Mouse (Mus musculus) spleen, postnatal 36 days (tissue): ENCODE results near the gene Inpp5f.
A peak's percentile ranks its signal among the peaks of the same experiment; 100 is the strongest.

Source experiments
- DNase-seq, 2 experiments: peaks; one replicate each; pipeline ENCODE4 v3.0.0; 2022; ENCODE audit warnings: low spot score in 2 of 2, mixed read lengths in 1 of 2

Inpp5f gene

DNA sequence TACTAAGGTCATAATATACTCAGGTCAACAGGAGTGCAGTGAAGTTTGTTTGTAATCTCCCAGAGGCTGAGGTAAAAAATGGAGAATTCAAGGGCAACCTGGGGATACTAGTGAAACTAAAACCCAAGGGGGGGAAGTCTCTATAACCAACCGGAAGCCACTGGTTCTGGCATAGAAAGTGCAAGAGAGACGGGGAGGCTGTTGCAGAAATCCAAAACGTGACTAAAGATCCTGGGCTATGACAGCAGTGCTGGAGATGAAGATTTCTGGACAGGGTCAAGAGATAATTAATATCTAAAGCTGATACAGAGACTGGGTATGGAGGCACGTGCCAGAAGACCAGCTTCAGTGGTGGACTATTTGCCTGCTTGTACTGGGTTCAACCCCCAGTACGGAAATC lies 126.9 kb downstream of the Inpp5f start:
- no peak for DNase-seq

DNA sequence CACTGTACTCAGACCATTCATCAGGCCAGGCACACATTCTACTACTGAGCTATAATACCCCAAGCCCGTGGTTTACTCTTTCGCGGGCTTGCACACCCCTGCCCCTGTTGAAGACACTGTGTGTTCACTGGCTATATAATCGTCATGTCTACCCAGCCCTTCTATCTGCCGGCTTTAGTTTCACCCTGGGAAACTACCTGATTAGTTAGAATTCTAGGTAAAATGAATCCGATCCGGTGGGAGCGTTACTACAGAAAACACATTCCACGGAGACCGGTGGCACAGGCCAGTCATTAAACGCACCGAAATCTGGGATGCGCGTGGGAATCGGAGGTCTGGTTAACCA lies 128.0 kb downstream of the Inpp5f start:
- no peak for DNase-seq

DNA sequence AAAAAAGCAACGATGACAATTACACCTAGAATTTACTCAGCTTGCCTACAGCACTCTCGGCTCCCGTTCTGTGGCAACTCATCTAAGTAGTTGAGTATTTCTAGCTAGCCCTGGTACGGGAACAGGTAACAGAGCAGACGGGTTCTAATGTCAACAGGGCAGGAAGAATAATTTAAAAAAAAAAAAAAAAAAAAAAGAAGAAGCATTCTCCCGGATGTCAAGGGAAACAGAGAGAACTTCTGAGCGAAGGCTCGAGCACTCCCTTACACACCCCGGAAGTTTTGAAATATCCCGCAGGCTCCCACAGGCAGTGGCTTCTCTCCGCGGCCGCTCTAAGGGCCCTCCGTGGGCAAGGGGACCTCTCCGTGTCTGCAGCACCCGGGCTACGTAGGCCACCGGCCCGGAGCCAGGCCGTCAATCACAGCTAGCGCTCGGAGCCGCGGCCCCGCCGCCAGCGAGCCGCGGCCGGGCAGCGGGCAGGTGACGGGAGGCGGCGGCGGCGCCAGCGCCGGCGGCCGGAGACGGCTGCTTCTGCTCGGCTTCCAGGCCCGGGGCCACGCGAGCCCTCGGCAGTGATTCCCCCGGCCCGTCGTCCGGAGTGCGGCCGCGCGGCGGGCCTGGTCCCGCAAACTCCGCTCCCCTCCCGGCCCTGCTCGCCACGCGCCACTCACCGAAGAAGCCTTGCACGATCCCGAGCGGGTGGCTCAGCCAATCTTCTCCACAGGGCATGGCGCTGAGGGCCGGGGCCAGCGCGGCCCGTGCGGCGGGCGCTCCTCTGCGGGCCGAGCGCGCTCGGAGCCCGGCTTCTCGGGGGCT lies 128.5 kb downstream of the Inpp5f start:
- DNase-seq, result peak; percentile 65 to 67

GRCm38 (mm10) chr7:128740334-128740733 lies 129.2 kb downstream of the Inpp5f start, which contains the start of gene Mcmbp:
Gene Mcmbp, minus strand, starts transcription at chr7:128740495.
- DNase-seq, result peak; percentile 96 to 97

- no peak for DNase-seq
Observed at GRCm38 (mm10) chr7:128743898-128744297, 132.8 kb downstream of the Inpp5f start.

DNA sequence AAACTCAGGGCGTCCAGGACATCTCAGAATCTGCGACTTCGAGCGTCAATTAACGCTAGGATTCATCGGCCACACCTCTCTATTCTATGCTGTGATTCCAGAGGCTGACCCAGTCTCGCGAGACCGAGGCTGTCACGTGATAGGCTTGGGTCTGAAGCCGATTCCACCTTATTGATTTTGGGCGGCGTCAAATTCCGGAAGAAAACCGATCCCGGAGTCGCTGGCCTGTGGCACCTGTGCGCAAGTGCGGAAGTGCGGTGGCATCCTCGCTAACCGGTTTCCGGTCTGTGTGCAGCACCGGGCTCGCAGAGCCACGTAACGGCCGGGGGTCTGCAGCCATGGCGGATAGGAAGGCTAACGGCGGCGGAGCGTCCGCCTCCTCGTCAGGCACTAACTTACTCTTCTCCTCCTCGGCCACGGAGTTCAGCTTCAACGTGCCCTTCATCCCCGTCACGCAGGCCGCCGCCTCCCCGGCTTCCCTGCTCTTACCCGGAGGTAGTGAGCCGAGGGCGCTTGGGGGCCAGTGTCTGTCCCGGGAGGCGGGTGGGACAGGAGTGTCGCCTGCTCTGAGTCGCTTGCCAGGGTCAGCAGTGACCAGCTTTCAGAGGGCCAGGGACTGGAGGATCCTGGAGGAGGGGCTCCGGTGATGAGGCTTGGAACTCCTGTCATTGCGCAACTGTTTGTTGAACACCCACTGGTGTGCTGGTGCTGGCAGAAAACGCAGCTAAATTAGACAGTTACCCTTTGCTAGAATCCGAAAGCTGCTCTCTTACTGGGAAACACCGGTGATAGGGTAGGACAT lies 133.8 kb downstream of the Inpp5f start, which contains the start of gene Sec23ip:
Gene Sec23ip, plus strand, starts transcription at position 260 of the 802 bp plus-strand sequence.
- peak; percentile 98 for DNase-seq
